In the genomic region with DNA sequence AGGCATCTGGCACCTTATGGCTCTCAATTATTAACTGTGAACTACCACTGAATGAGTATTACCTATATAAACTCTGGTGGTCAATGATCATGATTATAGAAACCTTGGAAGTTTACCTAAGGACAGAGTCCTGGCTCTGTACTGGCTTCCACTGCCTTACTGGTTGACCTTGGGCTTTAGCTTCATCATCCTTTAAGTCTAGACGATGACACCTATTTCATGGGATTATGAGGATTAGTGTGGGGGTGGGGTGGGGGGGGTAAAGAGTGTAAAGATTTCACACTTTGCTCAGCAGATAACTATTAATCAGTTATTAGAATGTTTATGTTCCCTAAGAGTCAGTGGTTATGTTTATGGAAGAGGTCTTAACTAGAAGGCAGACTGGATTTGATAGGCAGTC, we compare ENCODE assay signal across 1 mouse cellular context.
TF ChIP-seq lines count a peak whose summit lies in the region.

No protein-coding gene starts in this region.

TF ChIP-seq in CH12.LX, 34 proteins besides CTCF, POLR2A, EP300 and RAD21:
- TF ChIP-seq UBTF (IDR thresholded peaks at IDR 0.05; ENCODE audit: low read depth, low read length) (no peak), RCOR1 (conservative IDR thresholded peaks at IDR 0.05; ENCODE audit: low read depth, low read length) (no peak), ZC3H11A (IDR thresholded peaks at IDR 0.05; ENCODE audit: low read depth, low read length) (no peak), ETS1 (conservative IDR thresholded peaks at IDR 0.05; ENCODE audit: low read depth, low read length) (no peak), MAZ (IDR thresholded peaks at IDR 0.05; ENCODE audit: low read depth, low read length) (no peak), USF1 (IDR thresholded peaks at IDR 0.05; ENCODE audit: low read depth, low read length) (no peak), JUND (conservative IDR thresholded peaks at IDR 0.05; ENCODE audit: low read depth, low read length) (no peak), MEF2A (IDR thresholded peaks at IDR 0.05; ENCODE audit: borderline replicate concordance, low read depth, low read length) (no peak)
